In genomic region chr19:60959706-60960230, GRCm38 (mm10) we compare ENCODE assay signal across 20 mouse cellular contexts.
A peak's percentile ranks its signal among the peaks of the same experiment; 100 is the strongest.
DNase-seq lines count a peak whose midpoint lies in the region; ATAC-seq and TF ChIP-seq lines count a peak whose summit lies in the region.
"Had no signal": no experiment of that assay in that cellular context is flagged by ENCODE, and none has a peak within 500 bp of the region (broad histone marks: within the 10 kb centered on the region; RNA-seq: fewer than 3 reads in every experiment).

No protein-coding gene starts in this region.

- intact Hi-C loops in gastrocnemius, postnatal 14 days (cut with DNase I; ENCODE audit: low total_unique reads): no loop called here

- peaks cover 5% of the 10 kb centered on the region; the same call in 1 of the 2 replicates for H3K4me1 ChIP-seq in liver, adult 2 months (ENCODE audit: control insufficient read depth, insufficient read depth, low read length)
- no peaks in the 10 kb centered on the region for H3K4me1 ChIP-seq in liver, postnatal 0 days (ENCODE audit: insufficient read depth)
- H3K4me1 ChIP-seq in limb, embryonic 10.5 days: no peaks in the 10 kb centered on the region
- H3K4me1 ChIP-seq: forebrain, embryonic 12.5 days; hindbrain, embryonic 15.5 days; liver, embryonic 12.5 days had no signal

- TF ChIP-seq POLR2A in liver, adult 2 months (IDR thresholded peaks at IDR 0.05; ENCODE audit: extremely low read depth, insufficient read depth, low read length): no peak

- peaks cover 6% of the 10 kb centered on the region; the same call in 1 of the 2 replicates for H3K79me2 ChIP-seq in liver, adult 2 months (ENCODE audit: control insufficient read depth, insufficient read depth, low read length)

- H3K27me3 ChIP-seq in liver, adult 2 months (ENCODE audit: control insufficient read depth, insufficient read depth, low read length): no peaks in the 10 kb centered on the region
- no peaks in the 10 kb centered on the region for H3K27me3 ChIP-seq in liver, postnatal 0 days (ENCODE audit: insufficient read depth, low read length)
- H3K27me3 ChIP-seq in limb, embryonic 10.5 days (ENCODE audit: low read depth, poor library complexity, severe bottlenecking): no peaks in the 10 kb centered on the region
- H3K27me3 ChIP-seq: CH12.LX; forebrain, embryonic 12.5 days; heart, embryonic 15.5 days; hindbrain, embryonic 15.5 days; liver, embryonic 12.5 days; megakaryocyte, embryonic 14.5 days; stomach, embryonic 15.5 days had no signal

- WGBS in liver, adult 2 months: 15% methylated on average over 1 of the region's 1 CpGs
- WGBS in liver, postnatal 0 days (ENCODE audit: insufficient replicate concordance): 71% methylated on average over 1 of the region's 1 CpGs
- WGBS in limb, embryonic 10.5 days: 89% methylated on average over 1 of the region's 1 CpGs

- ATAC-seq in liver, postnatal 0 days: no peak
- ATAC-seq: liver, embryonic 12.5 days; midbrain, embryonic 16.5 days had no signal

- H3K27ac ChIP-seq in liver, adult 2 months (replicated peaks; ENCODE audit: insufficient read depth, low read depth, low read length): peak overlapping the region; percentile 53
- H3K27ac ChIP-seq in liver, postnatal 0 days (ENCODE audit: low read depth): no peak overlapping the region
- H3K27ac ChIP-seq in limb, embryonic 10.5 days: no peak overlapping the region
- H3K27ac ChIP-seq: forebrain, embryonic 12.5 days; heart, embryonic 15.5 days; hindbrain, embryonic 15.5 days; liver, embryonic 12.5 days; stomach, embryonic 15.5 days had no signal

- no peak overlapping the region for H3K9ac ChIP-seq in liver, adult 2 months (ENCODE audit: low read depth, low read length)
- no peak overlapping the region for H3K9ac ChIP-seq in liver, postnatal 0 days (replicated peaks)
- H3K9ac ChIP-seq: forebrain, embryonic 12.5 days; heart, embryonic 15.5 days; hindbrain, embryonic 15.5 days; liver, embryonic 12.5 days; stomach, embryonic 15.5 days had no signal

- H3K9me3 ChIP-seq in liver, postnatal 0 days (ENCODE audit: low read length): no peaks in the 10 kb centered on the region
- no peaks in the 10 kb centered on the region for H3K9me3 ChIP-seq in limb, embryonic 10.5 days (replicated peaks)
- H3K9me3 ChIP-seq: forebrain, embryonic 12.5 days; heart, embryonic 15.5 days; hindbrain, embryonic 15.5 days; liver, embryonic 12.5 days; megakaryocyte, embryonic 14.5 days; stomach, embryonic 15.5 days had no signal

- no peak overlapping the region for H3K4me2 ChIP-seq in liver, postnatal 0 days (ENCODE audit: low read depth, low read length)
- H3K4me2 ChIP-seq: forebrain, embryonic 12.5 days; heart, embryonic 15.5 days; hindbrain, embryonic 15.5 days; liver, embryonic 12.5 days; stomach, embryonic 15.5 days had no signal

- no peak for TF ChIP-seq EP300 in liver, postnatal 0 days (IDR thresholded peaks at IDR 0.05; ENCODE audit: low read depth)

- no peaks in the 10 kb centered on the region for H3K36me3 ChIP-seq in liver, adult 2 months (ENCODE audit: control insufficient read depth, insufficient read depth, low read length)
- no peaks in the 10 kb centered on the region for H3K36me3 ChIP-seq in liver, postnatal 0 days (replicated peaks; ENCODE audit: insufficient read depth, low read length)
- no peaks in the 10 kb centered on the region for H3K36me3 ChIP-seq in limb, embryonic 10.5 days
- H3K36me3 ChIP-seq: forebrain, embryonic 12.5 days; heart, embryonic 15.5 days; hindbrain, embryonic 15.5 days; liver, embryonic 12.5 days; stomach, embryonic 15.5 days had no signal

- TF ChIP-seq CTCF in liver, adult 2 months (IDR thresholded peaks at IDR 0.05; ENCODE audit: low read depth, low read length): no peak
- no peak for TF ChIP-seq CTCF in liver, postnatal 0 days (IDR thresholded peaks at IDR 0.05; ENCODE audit: low read depth)

- peak; percentile 7 for DNase-seq in gastrocnemius, postnatal 14 days
- DNase-seq in gastrocnemius, postnatal 4 days (ENCODE audit: low spot score in 2 of 2): no peak
- DNase-seq in liver, adult 2 months (ENCODE audit: extremely low read depth, low read depth, low spot score): peak; percentile 90
- DNase-seq in liver, postnatal 0 days: no peak
- peak; percentile 82 for DNase-seq in kidney, postnatal 10 days
- DNase-seq in lung, postnatal 36 days: peak; percentile 74
- DNase-seq in spleen, postnatal 36 days (ENCODE audit: low spot score in 2 of 2): no peak
- no peak for DNase-seq in limb, embryonic 10.5 days (ENCODE audit: low spot score)
- DNase-seq: adrenal gland, postnatal 36 days; cerebellum, adult 9-10 months; right cerebral cortex, postnatal 25 days; thymus, postnatal 25 days had no signal

- no peak overlapping the region for H3K4me3 ChIP-seq in liver, adult 2 months (ENCODE audit: insufficient read depth, low read depth, low read length)
- H3K4me3 ChIP-seq in liver, postnatal 0 days (ENCODE audit: low read depth, low read length): no peak overlapping the region
- H3K4me3 ChIP-seq in limb, embryonic 10.5 days: no peak overlapping the region
- H3K4me3 ChIP-seq: forebrain, embryonic 12.5 days; heart, embryonic 15.5 days; hindbrain, embryonic 15.5 days; liver, embryonic 12.5 days; megakaryocyte, embryonic 14.5 days; stomach, embryonic 15.5 days had no signal

Comparison
In these comparisons a context has a peak if more than half of its experiments do, and no peak if none do; other contexts are left out.
1. DNase-seq: peak in gastrocnemius, postnatal 14 days (single experiment), liver, adult 2 months (single experiment), kidney, postnatal 10 days (single experiment) and lung, postnatal 36 days (single experiment); none in gastrocnemius, postnatal 4 days (0 of 2), liver, postnatal 0 days (single experiment), spleen, postnatal 36 days (0 of 2) and limb, embryonic 10.5 days (single experiment).